ENCODE assay signal across 8 mouse cellular contexts in genomic region chr12:86892711-86893311, GRCm38 (mm10). TPM values are rescaled to one million over a fixed set of nuclear protein-coding genes. Genes with fewer than 3 reads are reported as not detected.
DNase-seq lines count a peak whose midpoint lies in the region; ATAC-seq and TF ChIP-seq lines count a peak whose summit lies in the region.

No protein-coding gene starts in this region.

- no peaks in the 10 kb centered on the region for H3K36me3 ChIP-seq in testis, adult 2 months (ENCODE audit: control insufficient read depth, insufficient read depth, low read length)
- no peaks in the 10 kb centered on the region for H3K36me3 ChIP-seq in intestine, embryonic 14.5 days (ENCODE audit: control insufficient read depth, insufficient read depth, low read length)
- no peaks in the 10 kb centered on the region for H3K36me3 ChIP-seq in midbrain, embryonic 10.5 days

- peak overlapping the region; percentile 68 for H3K27ac ChIP-seq in testis, adult 2 months (ENCODE audit: control insufficient read depth, insufficient read depth, low read depth, low read length)
- H3K27ac ChIP-seq in intestine, embryonic 14.5 days (ENCODE audit: low read depth), result peak overlapping the region; percentile 97
- peak overlapping the region; percentile 94 for H3K27ac ChIP-seq in midbrain, embryonic 10.5 days (replicated peaks)

- H3K27me3 ChIP-seq in testis, adult 2 months (ENCODE audit: control insufficient read depth, insufficient read depth, low read length), result no peaks in the 10 kb centered on the region
- H3K27me3 ChIP-seq in intestine, embryonic 14.5 days (replicated peaks; ENCODE audit: control insufficient read depth, insufficient read depth, low read length), result no peaks in the 10 kb centered on the region
- H3K27me3 ChIP-seq in midbrain, embryonic 10.5 days (ENCODE audit: low read depth, poor library complexity, severe bottlenecking), result peaks cover 22% of the 10 kb centered on the region

- H3K9me3 ChIP-seq in intestine, embryonic 14.5 days (ENCODE audit: control insufficient read depth, low read length), result no peaks in the 10 kb centered on the region
- H3K9me3 ChIP-seq in midbrain, embryonic 10.5 days (replicated peaks), result no peaks in the 10 kb centered on the region

- no peak overlapping the region for H3K9ac ChIP-seq in intestine, embryonic 14.5 days (ENCODE audit: low read length)

- peak; percentile 67 for DNase-seq in adrenal gland, postnatal 10 days
- DNase-seq in adrenal gland, adult 8-10 months, result no peak
- DNase-seq in testis, postnatal 14 days (ENCODE audit: low spot score), result no peak
- DNase-seq in intestine, embryonic 14.5 days (ENCODE audit: low spot score), result peak; percentile 75
- DNase-seq in midbrain, embryonic 10.5 days (ENCODE audit: low spot score), result peak; percentile 86
- DNase-seq in ovary, postnatal 14 days (ENCODE audit: low spot score), result no peak
- DNase-seq in layer of hippocampus, postnatal 14 days (ENCODE audit: low spot score in 2 of 2), result no peak

- 6% methylated on average over 18 of the region's 18 CpGs for WGBS in intestine, embryonic 14.5 days
- under 1% methylated on average over 18 of the region's 18 CpGs for WGBS in midbrain, embryonic 10.5 days

- no peak overlapping the region for H3K4me3 ChIP-seq in testis, adult 2 months (ENCODE audit: control insufficient read depth, low read depth, low read length)
- 0 out of 2 replicates have a peak overlapping the region, but pooled peaks have one; percentile 23 for H3K4me3 ChIP-seq in intestine, embryonic 14.5 days (ENCODE audit: low read depth, low read length)
- peak overlapping the region; percentile 57 for H3K4me3 ChIP-seq in midbrain, embryonic 10.5 days

- peaks cover 30% of the 10 kb centered on the region for H3K4me1 ChIP-seq in testis, adult 2 months (ENCODE audit: control insufficient read depth, insufficient read depth, low read length)
- H3K4me1 ChIP-seq in intestine, embryonic 14.5 days (replicated peaks; ENCODE audit: control insufficient read depth, insufficient read depth, low read length), result peaks cover 89% of the 10 kb centered on the region
- peaks cover 98% of the 10 kb centered on the region for H3K4me1 ChIP-seq in midbrain, embryonic 10.5 days

- TF ChIP-seq POLR2A in testis, adult 2 months (IDR thresholded peaks at IDR 0.05; ENCODE audit: control insufficient read depth, low read depth, low read length), result no peak

- no peak for TF ChIP-seq CTCF in testis, adult 2 months (IDR thresholded peaks at IDR 0.05; ENCODE audit: control insufficient read depth, insufficient read depth, insufficient replicate concordance, low read depth, low read length)

- no peak for ATAC-seq in intestine, embryonic 14.5 days (replicated peaks; ENCODE audit: low FRiP score, low TSS enrichment, low read depth)

- H3K4me2 ChIP-seq in intestine, embryonic 14.5 days (ENCODE audit: low read length), result peak overlapping the region; percentile 66

RNA-seq across cellular contexts. Expression of gene Irf2bpl, which starts 8.2 kb away (rescaled TPM):
- total RNA-seq in adrenal gland, postnatal 10 days (2021), result 10 to 100 TPM; 39.7 to 53.2 TPM
- 10 to 100 TPM; 69.8 to 92.2 (median 82.8) TPM for total RNA-seq in adrenal gland, adult 8-10 months (2022)
- 2.8 and 3.2 TPM in 2 replicates for polyA plus RNA-seq in testis, adult 2 months (2012; rRNA removed)
- polyA plus RNA-seq in intestine, embryonic 14.5 days (2014; fragmentation: Nextera tagmentation; extraction: Ambion mirVana), result 16.3 and 18.4 TPM in 2 replicates
- 28.6 and 39.6 TPM in 2 replicates for polyA plus RNA-seq in midbrain, embryonic 10.5 days (2016; fragmentation: Nextera tagmentation; extraction: Ambion mirVana)
- total RNA-seq in layer of hippocampus, postnatal 14 days (2021), result 10 to 100 TPM; 64.9 to 65.1 TPM

RNA-seq across cellular contexts. Expression of gene Cipc, which starts 54.0 kb away (rescaled TPM):
- 10 to 100 TPM; 21.0 to 23.7 TPM for total RNA-seq in adrenal gland, postnatal 10 days (2021)
- total RNA-seq in adrenal gland, adult 8-10 months (2022), result 10 to 100 TPM; 25.4 to 43.9 (median 32.1) TPM
- 42.7 and 45.6 TPM in 2 replicates for polyA plus RNA-seq in testis, adult 2 months (2012; rRNA removed)
- 16.3 and 16.9 TPM in 2 replicates for polyA plus RNA-seq in intestine, embryonic 14.5 days (2014; fragmentation: Nextera tagmentation; extraction: Ambion mirVana)
- polyA plus RNA-seq in midbrain, embryonic 10.5 days (2016; fragmentation: Nextera tagmentation; extraction: Ambion mirVana), result 33.2 and 35.5 TPM in 2 replicates
- 10 to 100 TPM; 60.4 to 63.6 TPM for total RNA-seq in layer of hippocampus, postnatal 14 days (2021)

Comparison
In these comparisons a context has a peak if more than half of its experiments do, and no peak if none do; other contexts are left out.
1. DNase-seq: peak in adrenal gland, postnatal 10 days (single experiment), intestine, embryonic 14.5 days (single experiment) and midbrain, embryonic 10.5 days (single experiment); none in adrenal gland, adult 8-10 months (single experiment), testis, postnatal 14 days (single experiment), ovary, postnatal 14 days (single experiment) and layer of hippocampus, postnatal 14 days (0 of 2).
2. Peak in every context shown above with its lines, with median percentiles within 50 percentile points of each other: H3K27ac ChIP-seq.